Mouse (Mus musculus): Measurements from ENCODE around the gene 4930503E14Rik.
"Not testable (repeated sequence)": the region's sequence is repeated elsewhere in the genome, so short reads cannot be mapped to it uniquely, and the experiment has no call there.

The 4930503E14Rik gene

DNA sequence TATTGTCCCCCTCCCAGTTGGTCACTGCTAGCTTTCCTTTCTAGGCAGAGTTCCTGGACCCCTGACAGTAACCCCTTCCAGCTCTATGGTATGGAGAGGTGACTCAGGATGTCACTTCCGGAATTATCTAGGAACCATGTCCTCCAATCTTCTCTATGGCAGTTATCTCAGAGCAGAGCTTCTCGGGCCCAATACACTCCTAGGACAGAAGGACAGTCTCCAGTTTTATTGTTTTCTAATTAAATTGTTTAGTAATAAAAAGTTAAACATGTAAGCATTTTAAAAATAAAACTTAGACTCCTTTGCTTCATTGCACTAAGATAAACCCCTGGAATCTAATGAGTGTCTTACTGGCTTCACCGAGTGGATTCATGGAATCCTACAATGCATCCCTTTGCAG lies at the start of gene 4930503E14Rik:
Gene 4930503E14Rik, minus strand, starts transcription at position 101 of the 400 bp plus-strand sequence.
- DNase-seq (ENCODE audit: low read depth): not testable (repeated sequence)

DNA sequence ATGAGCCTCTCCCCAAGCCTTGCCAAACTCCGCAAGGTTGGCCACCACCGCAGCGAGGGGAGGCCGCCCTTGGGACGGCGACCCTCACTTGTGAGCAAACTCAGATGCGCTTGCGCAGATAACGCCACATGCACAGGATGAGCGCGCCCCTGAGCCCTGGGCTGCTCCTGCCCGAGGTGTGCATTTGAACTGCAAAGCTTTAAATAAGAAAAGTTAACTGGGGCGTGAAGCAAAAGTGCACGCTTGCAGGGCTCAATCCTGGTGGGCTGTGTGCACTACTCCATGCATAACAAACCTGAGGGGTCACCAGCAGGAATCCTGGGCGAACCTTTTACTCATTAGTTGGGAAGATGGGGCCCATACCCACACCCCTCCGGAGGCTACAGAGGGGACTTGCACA lies 35.0 kb upstream of the 4930503E14Rik start:
- DNase-seq (ENCODE audit: low read depth): no peak

GRCm38 (mm10) chr14:44197361-44197760 lies 15.7 kb downstream of the 4930503E14Rik start, which contains the start of gene Gm8212:
Gene Gm8212, plus strand, starts transcription at chr14:44197661.
- DNase-seq (ENCODE audit: low read depth): not testable (repeated sequence)

DNA sequence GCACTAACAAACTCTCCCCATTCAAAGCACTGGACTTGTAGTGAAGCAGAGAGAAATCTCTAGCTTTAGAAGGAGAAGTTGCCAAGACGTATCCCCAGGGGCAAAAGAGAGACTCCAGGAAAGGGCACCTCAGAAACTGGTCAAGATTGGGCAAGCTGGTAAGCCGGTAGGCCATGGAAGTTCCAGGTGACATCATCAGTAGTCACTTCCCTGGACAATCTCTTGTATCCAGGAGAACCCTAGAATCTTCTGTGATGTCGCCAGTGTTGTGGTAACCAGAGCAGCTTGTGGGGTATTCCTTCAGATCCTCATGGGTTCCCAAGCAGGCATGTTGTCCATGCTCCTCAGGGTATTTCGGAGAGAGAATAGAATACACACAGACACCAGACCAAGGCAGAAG lies 89.5 kb downstream of the 4930503E14Rik start, which contains the start of gene Gm3327:
Gene Gm3327, plus strand, starts transcription at position 301 of the 400 bp plus-strand sequence.
- not testable (repeated sequence) for DNase-seq (ENCODE audit: low read depth)

All from induced T-regulatory cell, adult 2 months (primary cell).